Mouse (Mus musculus): Measurements from ENCODE around the gene Kctd11. TPM values are rescaled to one million over a fixed set of nuclear protein-coding genes. Genes with fewer than 3 reads are reported as not detected.
"Not testable (repeated sequence)": the region's sequence is repeated elsewhere in the genome, so short reads cannot be mapped to it uniquely, and the experiment has no call there.

Kctd11 gene
- total RNA-seq (2017): 1.3 and 2.7 TPM in 2 replicates

GRCm38 (mm10) chr11:69880853-69881603 lies at the start of gene Kctd11:
Gene Kctd11 (minus strand): TSS chr11:69881406.
- ATAC-seq (replicated peaks in 1 of 2; ENCODE audit: insufficient read depth in 1 of 2, low FRiP score in 2 of 2, low TSS enrichment in 1 of 2, low read depth in 1 of 2, poor library complexity in 2 of 2, severe bottlenecking in 2 of 2): peak; percentile 74 to 81

- ATAC-seq (replicated peaks in 1 of 2; ENCODE audit: insufficient read depth in 1 of 2, low FRiP score in 2 of 2, low TSS enrichment in 1 of 2, low read depth in 1 of 2, poor library complexity in 2 of 2, severe bottlenecking in 2 of 2): not testable (repeated sequence)
Observed at GRCm38 (mm10) chr11:69930176-69930575, 49.0 kb upstream of the Kctd11 start.

- ATAC-seq (replicated peaks in 1 of 2; ENCODE audit: insufficient read depth in 1 of 2, low FRiP score in 2 of 2, low TSS enrichment in 1 of 2, low read depth in 1 of 2, poor library complexity in 2 of 2, severe bottlenecking in 2 of 2): no peak
Observed at GRCm38 (mm10) chr11:69929712-69930111, 48.5 kb upstream of the Kctd11 start.

GRCm38 (mm10) chr11:69927501-69927900 lies 46.3 kb upstream of the Kctd11 start:
- no peak for ATAC-seq (replicated peaks in 1 of 2; ENCODE audit: insufficient read depth in 1 of 2, low FRiP score in 2 of 2, low TSS enrichment in 1 of 2, low read depth in 1 of 2, poor library complexity in 2 of 2, severe bottlenecking in 2 of 2)

- no peak for ATAC-seq (replicated peaks in 1 of 2; ENCODE audit: insufficient read depth in 1 of 2, low FRiP score in 2 of 2, low TSS enrichment in 1 of 2, low read depth in 1 of 2, poor library complexity in 2 of 2, severe bottlenecking in 2 of 2)
Observed at GRCm38 (mm10) chr11:69922796-69923195, 41.6 kb upstream of the Kctd11 start.

GRCm38 (mm10) chr11:69922012-69922756 lies 41.0 kb upstream of the Kctd11 start:
- ATAC-seq (replicated peaks in 1 of 2; ENCODE audit: insufficient read depth in 1 of 2, low FRiP score in 2 of 2, low TSS enrichment in 1 of 2, low read depth in 1 of 2, poor library complexity in 2 of 2, severe bottlenecking in 2 of 2): no peak

- ATAC-seq (replicated peaks in 1 of 2; ENCODE audit: insufficient read depth in 1 of 2, low FRiP score in 2 of 2, low TSS enrichment in 1 of 2, low read depth in 1 of 2, poor library complexity in 2 of 2, severe bottlenecking in 2 of 2): peak; percentile 77 to 87
Observed at GRCm38 (mm10) chr11:69921114-69922011, 40.2 kb upstream of the Kctd11 start, which contains the start of gene Eif5a. Gene Eif5a (minus strand): TSS chr11:69921958.

GRCm38 (mm10) chr11:69920266-69921031 lies 39.2 kb upstream of the Kctd11 start:
- no peak; a peak in 1 of 4 replicates for ATAC-seq (replicated peaks in 1 of 2; ENCODE audit: insufficient read depth in 1 of 2, low FRiP score in 2 of 2, low TSS enrichment in 1 of 2, low read depth in 1 of 2, poor library complexity in 2 of 2, severe bottlenecking in 2 of 2)

GRCm38 (mm10) chr11:69919661-69920265 lies 38.6 kb upstream of the Kctd11 start:
- ATAC-seq (replicated peaks in 1 of 2; ENCODE audit: insufficient read depth in 1 of 2, low FRiP score in 2 of 2, low TSS enrichment in 1 of 2, low read depth in 1 of 2, poor library complexity in 2 of 2, severe bottlenecking in 2 of 2): peak; percentile 28 to 37

- ATAC-seq (replicated peaks in 1 of 2; ENCODE audit: insufficient read depth in 1 of 2, low FRiP score in 2 of 2, low TSS enrichment in 1 of 2, low read depth in 1 of 2, poor library complexity in 2 of 2, severe bottlenecking in 2 of 2): no peak
Observed at GRCm38 (mm10) chr11:69919053-69919452, 37.8 kb upstream of the Kctd11 start.

GRCm38 (mm10) chr11:69918118-69918517 lies 36.9 kb upstream of the Kctd11 start:
- ATAC-seq (replicated peaks in 1 of 2; ENCODE audit: insufficient read depth in 1 of 2, low FRiP score in 2 of 2, low TSS enrichment in 1 of 2, low read depth in 1 of 2, poor library complexity in 2 of 2, severe bottlenecking in 2 of 2): no peak

GRCm38 (mm10) chr11:69917379-69917948 lies 36.3 kb upstream of the Kctd11 start:
- ATAC-seq (replicated peaks in 1 of 2; ENCODE audit: insufficient read depth in 1 of 2, low FRiP score in 2 of 2, low TSS enrichment in 1 of 2, low read depth in 1 of 2, poor library complexity in 2 of 2, severe bottlenecking in 2 of 2): no peak

GRCm38 (mm10) chr11:69916652-69917378 lies 35.6 kb upstream of the Kctd11 start:
- not testable (repeated sequence) for ATAC-seq (replicated peaks in 1 of 2; ENCODE audit: insufficient read depth in 1 of 2, low FRiP score in 2 of 2, low TSS enrichment in 1 of 2, low read depth in 1 of 2, poor library complexity in 2 of 2, severe bottlenecking in 2 of 2)

GRCm38 (mm10) chr11:69915667-69916627 lies 34.7 kb upstream of the Kctd11 start:
- no peak for ATAC-seq (replicated peaks in 1 of 2; ENCODE audit: insufficient read depth in 1 of 2, low FRiP score in 2 of 2, low TSS enrichment in 1 of 2, low read depth in 1 of 2, poor library complexity in 2 of 2, severe bottlenecking in 2 of 2)

Data from hematopoietic stem cell, adult 5-6 weeks (primary cell).